14 mouse cellular contexts compared by ENCODE assay signal in genomic region chr14:94898667-94899281, GRCm38 (mm10).
DNase-seq lines count a peak whose midpoint lies in the region; ATAC-seq and TF ChIP-seq lines count a peak whose summit lies in the region.
"Had no signal": no experiment of that assay in that cellular context is flagged by ENCODE, and none has a peak within 500 bp of the region (broad histone marks: within the 10 kb centered on the region; RNA-seq: fewer than 3 reads in every experiment).

No protein-coding gene starts in this region.

- no peaks in the 10 kb centered on the region for H3K36me3 ChIP-seq in limb, embryonic 14.5 days (ENCODE audit: control insufficient read depth, insufficient read depth, low read length)
- no peaks in the 10 kb centered on the region for H3K36me3 ChIP-seq in limb, embryonic 10.5 days
- no peaks in the 10 kb centered on the region for H3K36me3 ChIP-seq in hindbrain, embryonic 12.5 days
- no peaks in the 10 kb centered on the region for H3K36me3 ChIP-seq in midbrain, embryonic 14.5 days (ENCODE audit: control insufficient read depth, insufficient read depth, low read length)
- no peaks in the 10 kb centered on the region for H3K36me3 ChIP-seq in stomach, postnatal 0 days (ENCODE audit: control insufficient read depth, insufficient read depth, low read length)
- H3K36me3 ChIP-seq: heart, embryonic 15.5 days; intestine, embryonic 15.5 days had no signal

- TF ChIP-seq EP300 in stomach, postnatal 0 days (optimal IDR thresholded peaks at IDR 0.05), result no peak

- H3K27ac ChIP-seq in limb, embryonic 14.5 days (replicated peaks; ENCODE audit: low read depth, low read length), result no peak overlapping the region
- H3K27ac ChIP-seq in limb, embryonic 10.5 days, result no peak overlapping the region
- peak overlapping the region; percentile 76 for H3K27ac ChIP-seq in hindbrain, embryonic 12.5 days
- peak overlapping the region; percentile 52; the same call in 1 of the 2 replicates for H3K27ac ChIP-seq in midbrain, embryonic 14.5 days (replicated peaks; ENCODE audit: low read depth, low read length)
- no peak overlapping the region for H3K27ac ChIP-seq in stomach, postnatal 0 days (replicated peaks)
- H3K27ac ChIP-seq: heart, embryonic 15.5 days; intestine, embryonic 15.5 days; left cerebral cortex, adult 2 months had no signal

- no peaks in the 10 kb centered on the region for H3K9me3 ChIP-seq in limb, embryonic 14.5 days (ENCODE audit: control insufficient read depth, low read length)
- no peaks in the 10 kb centered on the region for H3K9me3 ChIP-seq in limb, embryonic 10.5 days (replicated peaks)
- H3K9me3 ChIP-seq in hindbrain, embryonic 12.5 days (replicated peaks), result no peaks in the 10 kb centered on the region
- H3K9me3 ChIP-seq in midbrain, embryonic 14.5 days (ENCODE audit: control insufficient read depth, low read length), result no peaks in the 10 kb centered on the region
- no peaks in the 10 kb centered on the region for H3K9me3 ChIP-seq in stomach, postnatal 0 days (ENCODE audit: control insufficient read depth, low read length)
- H3K9me3 ChIP-seq: heart, embryonic 15.5 days; intestine, embryonic 15.5 days had no signal

- H3K9ac ChIP-seq in limb, embryonic 14.5 days (ENCODE audit: low read depth, low read length, severe bottlenecking), result no peak overlapping the region
- H3K9ac ChIP-seq in hindbrain, embryonic 12.5 days, result no peak overlapping the region
- no peak overlapping the region for H3K9ac ChIP-seq in midbrain, embryonic 14.5 days (replicated peaks; ENCODE audit: low read length)
- no peak overlapping the region for H3K9ac ChIP-seq in stomach, postnatal 0 days (ENCODE audit: low read length)
- H3K9ac ChIP-seq: heart, embryonic 15.5 days; intestine, embryonic 15.5 days had no signal

- H3K4me1 ChIP-seq in limb, embryonic 14.5 days (ENCODE audit: control insufficient read depth, insufficient read depth, low read length), result no peaks in the 10 kb centered on the region
- no peaks in the 10 kb centered on the region for H3K4me1 ChIP-seq in limb, embryonic 10.5 days
- H3K4me1 ChIP-seq in hindbrain, embryonic 12.5 days, result no peaks in the 10 kb centered on the region
- H3K4me1 ChIP-seq in midbrain, embryonic 14.5 days (ENCODE audit: control insufficient read depth, insufficient read depth, low read length), result no peaks in the 10 kb centered on the region
- H3K4me1 ChIP-seq in stomach, postnatal 0 days (replicated peaks; ENCODE audit: control insufficient read depth, insufficient read depth), result no peaks in the 10 kb centered on the region
- H3K4me1 ChIP-seq: heart, embryonic 15.5 days; intestine, embryonic 15.5 days had no signal

- peak; percentile 26; the same call in 1 of the 2 replicates for ATAC-seq in limb, embryonic 14.5 days (ENCODE audit: low FRiP score, low read depth)
- peak; percentile 89 for ATAC-seq in hindbrain, embryonic 12.5 days (ENCODE audit: low FRiP score)
- ATAC-seq in midbrain, embryonic 14.5 days (ENCODE audit: low FRiP score, low TSS enrichment), result peak; percentile 55; the same call in 1 of the 2 replicates
- no peak for ATAC-seq in stomach, postnatal 0 days (ENCODE audit: low FRiP score, low TSS enrichment)
- ATAC-seq: intestine, embryonic 15.5 days; Patski had no signal

- no peak for TF ChIP-seq POLR2A in limb, embryonic 14.5 days (IDR thresholded peaks at IDR 0.05; ENCODE audit: borderline replicate concordance, extremely low read depth, insufficient read depth, insufficient read length)

- WGBS in limb, embryonic 14.5 days, result 74% methylated on average over 6 of the region's 6 CpGs
- 79% methylated on average over 6 of the region's 6 CpGs for WGBS in limb, embryonic 10.5 days
- WGBS in hindbrain, embryonic 12.5 days, result 29% methylated on average over 6 of the region's 6 CpGs
- WGBS in midbrain, embryonic 14.5 days, result 15% methylated on average over 6 of the region's 6 CpGs
- WGBS in stomach, postnatal 0 days, result 66% methylated on average over 6 of the region's 6 CpGs

- DNase-seq in limb, embryonic 14.5 days (ENCODE audit: low spot score), result no peak
- no peak for DNase-seq in limb, embryonic 10.5 days (ENCODE audit: low spot score)
- peak; percentile 58 for DNase-seq in midbrain, embryonic 14.5 days
- peak; percentile 1 for DNase-seq in retina, postnatal 1 day
- DNase-seq in urinary bladder, postnatal 25 days (ENCODE audit: low spot score), result no peak
- DNase-seq in heart, postnatal 4 days, result no peak
- no peak for DNase-seq in stomach, postnatal 0 days (ENCODE audit: low spot score)
- DNase-seq: adrenal gland, adult 8-10 months had no signal

- no peaks in the 10 kb centered on the region for H3K27me3 ChIP-seq in limb, embryonic 14.5 days (ENCODE audit: control insufficient read depth, insufficient read depth, low read length)
- no peaks in the 10 kb centered on the region for H3K27me3 ChIP-seq in limb, embryonic 10.5 days (ENCODE audit: low read depth, poor library complexity, severe bottlenecking)
- no peaks in the 10 kb centered on the region for H3K27me3 ChIP-seq in hindbrain, embryonic 12.5 days
- H3K27me3 ChIP-seq in midbrain, embryonic 14.5 days (ENCODE audit: control insufficient read depth, insufficient read depth, low read length), result no peaks in the 10 kb centered on the region
- no peaks in the 10 kb centered on the region for H3K27me3 ChIP-seq in stomach, postnatal 0 days (ENCODE audit: control insufficient read depth, insufficient read depth, low read length)
- H3K27me3 ChIP-seq: CH12.LX; heart, embryonic 15.5 days; intestine, embryonic 15.5 days; Patski had no signal

- TF ChIP-seq CTCF in stomach, postnatal 0 days (IDR thresholded peaks at IDR 0.05; ENCODE audit: low read depth), result no peak

- no peak overlapping the region for H3K4me3 ChIP-seq in limb, embryonic 14.5 days (replicated peaks; ENCODE audit: low read length)
- H3K4me3 ChIP-seq in limb, embryonic 10.5 days, result no peak overlapping the region
- H3K4me3 ChIP-seq in hindbrain, embryonic 12.5 days, result no peak overlapping the region
- H3K4me3 ChIP-seq in midbrain, embryonic 14.5 days (replicated peaks; ENCODE audit: low read depth, low read length), result no peak overlapping the region
- H3K4me3 ChIP-seq in stomach, postnatal 0 days (ENCODE audit: low read depth, low read length), result no peak overlapping the region
- H3K4me3 ChIP-seq: heart, embryonic 15.5 days; intestine, embryonic 15.5 days; left cerebral cortex, adult 2 months had no signal

- no peak overlapping the region for H3K4me2 ChIP-seq in limb, embryonic 14.5 days (replicated peaks; ENCODE audit: low read depth, low read length, severe bottlenecking)
- peak overlapping the region; percentile 27 for H3K4me2 ChIP-seq in hindbrain, embryonic 12.5 days (replicated peaks)
- H3K4me2 ChIP-seq in midbrain, embryonic 14.5 days (ENCODE audit: low read length), result peak overlapping the region; percentile 35
- no peak overlapping the region for H3K4me2 ChIP-seq in stomach, postnatal 0 days (replicated peaks; ENCODE audit: low read depth)
- H3K4me2 ChIP-seq: heart, embryonic 15.5 days; intestine, embryonic 15.5 days had no signal

Comparison
In these comparisons a context has a peak if more than half of its experiments do, and no peak if none do; other contexts are left out.
1. DNase-seq: peak in midbrain, embryonic 14.5 days (single experiment) and retina, postnatal 1 day (single experiment); none in limb, embryonic 14.5 days (single experiment), limb, embryonic 10.5 days (single experiment), urinary bladder, postnatal 25 days (single experiment), heart, postnatal 4 days (single experiment) and stomach, postnatal 0 days (single experiment).
2. H3K27ac ChIP-seq: peak in hindbrain, embryonic 12.5 days (single experiment) and midbrain, embryonic 14.5 days (single experiment); none in limb, embryonic 14.5 days (single experiment), limb, embryonic 10.5 days (single experiment) and stomach, postnatal 0 days (single experiment).
3. H3K4me2 ChIP-seq: peak in hindbrain, embryonic 12.5 days (single experiment) and midbrain, embryonic 14.5 days (single experiment); none in limb, embryonic 14.5 days (single experiment) and stomach, postnatal 0 days (single experiment).